Mouse (Mus musculus) layer of hippocampus, adult 9-10 months (tissue): ENCODE measurements around the gene Ano6.

Experiments
- DNase-seq: peaks from one replicate; pipeline ENCODE4 v3.0.0; 2022; ENCODE audit warnings: low spot score

Gene Ano6

GRCm38 (mm10) chr15:95790529-95791071, at the start of gene Ano6:
TSS of gene Ano6 (plus strand) at chr15:95790843.
- peak; percentile 63 for DNase-seq

DNA sequence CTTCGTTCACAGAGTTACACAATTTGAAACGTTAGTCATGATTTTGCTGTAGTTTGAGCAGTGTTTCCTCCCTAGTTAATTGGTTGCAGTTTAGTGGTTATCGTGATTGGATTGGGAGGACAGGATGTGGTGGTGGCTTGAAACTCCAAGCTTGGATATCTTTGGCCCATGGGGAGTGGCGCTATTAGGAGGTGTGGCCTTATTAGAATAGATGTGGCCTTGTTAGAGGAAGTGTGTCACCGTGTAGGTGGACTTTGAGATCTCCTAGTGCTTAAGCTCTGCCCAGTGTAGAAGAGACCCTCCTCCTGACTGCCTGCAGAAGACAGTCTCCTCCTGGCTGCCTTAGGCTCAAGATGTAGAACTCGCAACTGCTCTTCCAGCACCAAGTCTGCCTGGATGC, 47.7 kb upstream of the Ano6 start:
- no peak for DNase-seq

GRCm38 (mm10) chr15:95743856-95744255, 46.8 kb upstream of the Ano6 start:
- DNase-seq = no peak

DNA sequence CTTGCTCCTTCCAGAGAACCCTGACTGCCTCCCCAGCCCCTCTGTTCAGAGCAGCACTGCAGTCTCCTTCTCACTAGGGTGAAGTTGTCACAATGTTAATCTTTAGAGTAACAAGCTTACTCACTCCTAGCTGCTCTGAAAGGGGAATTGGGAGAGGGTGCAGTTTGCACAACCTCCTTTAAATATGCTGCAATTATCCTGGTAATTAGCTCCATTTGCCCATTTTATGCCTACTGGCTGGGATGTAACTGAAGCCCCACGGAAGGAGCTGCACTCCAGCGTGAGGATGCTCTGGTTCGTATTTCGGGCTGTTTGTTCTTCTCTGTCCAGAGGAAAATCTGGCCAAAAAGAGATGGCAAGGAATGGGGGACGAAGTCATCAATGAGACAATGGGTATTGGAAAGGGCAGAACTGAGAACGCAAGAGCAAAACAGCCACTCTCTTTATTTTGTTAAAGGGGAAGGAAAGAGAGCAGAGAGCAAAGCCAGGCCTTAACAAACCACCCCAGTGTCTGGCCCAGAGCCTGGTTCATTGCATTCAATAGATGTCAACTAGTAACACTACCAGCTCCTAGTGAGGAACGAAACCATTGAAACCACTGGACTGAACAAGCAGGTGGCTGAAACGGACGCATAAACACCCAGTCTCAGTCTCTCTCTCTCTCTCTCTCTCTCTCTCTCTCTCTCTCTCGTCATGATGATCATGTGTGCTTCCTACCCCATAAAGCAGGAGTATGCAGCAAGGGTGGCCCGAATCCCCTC, 45.1 kb upstream of the Ano6 start:
- no peak for DNase-seq

DNA sequence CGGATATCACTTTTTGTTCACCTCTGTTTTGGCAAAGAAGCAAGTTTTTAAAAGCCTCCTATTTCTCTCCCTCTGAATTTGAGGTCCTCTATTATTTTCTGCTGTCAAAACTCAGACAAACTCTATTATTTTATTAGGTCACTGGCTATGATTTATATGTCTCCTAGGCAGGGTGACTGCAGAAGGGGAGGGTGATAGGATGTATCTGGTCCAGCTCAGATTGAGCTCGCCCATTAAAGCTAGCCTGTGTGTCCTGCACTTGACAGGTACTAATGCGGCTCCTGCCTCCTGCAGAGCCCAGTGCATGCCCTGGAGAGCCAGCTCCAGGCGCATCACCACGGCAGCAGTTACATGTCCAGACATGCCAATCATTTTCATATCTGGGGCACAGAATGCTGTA, 44.1 kb upstream of the Ano6 start:
- DNase-seq = no peak

GRCm38 (mm10) chr15:95746955-95747931, 43.4 kb upstream of the Ano6 start:
- DNase-seq = no peak

DNA sequence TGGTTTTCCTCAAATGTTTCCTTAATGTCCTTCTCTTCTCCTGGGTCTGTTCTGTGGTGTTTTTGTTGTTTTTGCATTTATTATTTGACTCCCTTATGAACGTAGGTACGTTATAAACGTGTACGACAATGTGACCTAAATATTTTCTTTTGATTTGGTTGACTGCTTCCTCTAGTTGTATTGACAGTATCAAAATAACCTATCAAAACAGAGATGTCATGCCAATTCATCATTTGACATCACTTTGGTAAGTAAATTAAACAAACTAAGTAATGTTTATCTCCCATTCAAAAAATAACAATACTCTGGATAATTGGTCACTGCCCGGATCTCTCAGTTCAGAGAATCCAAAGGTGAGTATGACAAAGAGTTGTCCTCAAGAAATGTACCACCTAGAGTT, 41.4 kb upstream of the Ano6 start:
- no peak for DNase-seq

GRCm38 (mm10) chr15:95750038-95750437, 40.6 kb upstream of the Ano6 start:
- DNase-seq = no peak

DNA sequence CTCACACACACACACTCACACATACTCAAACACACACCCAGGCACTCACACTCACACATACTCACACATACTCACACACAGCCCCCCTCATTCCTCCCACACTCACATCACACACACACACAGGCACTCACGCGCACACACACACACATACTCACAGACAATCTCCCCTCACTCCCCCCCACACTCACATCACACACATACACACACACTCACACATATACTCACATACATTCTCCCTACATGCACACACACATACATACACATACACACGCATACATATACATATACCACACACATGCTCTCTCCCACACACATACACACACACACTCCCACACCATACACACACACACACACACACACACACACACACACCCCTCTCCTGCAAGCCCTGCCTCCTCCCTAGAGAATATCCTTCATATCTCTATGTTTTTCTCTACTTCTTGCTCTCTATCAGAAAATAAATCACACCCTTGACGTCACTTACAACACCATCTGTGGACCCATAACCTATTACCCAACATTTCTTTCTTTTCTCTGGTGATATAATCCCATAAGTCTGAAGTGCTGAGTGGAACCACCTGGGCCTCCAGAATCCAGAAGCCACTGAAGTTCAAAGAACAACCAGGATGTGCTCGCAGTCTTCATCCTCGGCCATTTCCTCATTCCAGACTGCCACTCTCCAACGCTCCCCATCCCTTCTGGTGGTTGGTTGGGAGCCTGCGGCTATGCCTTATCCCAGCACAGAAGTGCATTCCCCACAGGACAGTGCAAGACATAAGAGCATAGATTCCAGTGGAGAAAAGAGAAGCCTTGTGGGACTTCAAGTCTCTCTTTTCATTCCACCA, 38.6 kb upstream of the Ano6 start:
- no peak for DNase-seq

GRCm38 (mm10) chr15:95752677-95753019, 38.0 kb upstream of the Ano6 start:
- DNase-seq = no peak

GRCm38 (mm10) chr15:95753031-95753430, 37.6 kb upstream of the Ano6 start:
- no peak for DNase-seq

- DNase-seq = peak; percentile 22
Observed at GRCm38 (mm10) chr15:95757169-95757568, 33.5 kb upstream of the Ano6 start.

DNA sequence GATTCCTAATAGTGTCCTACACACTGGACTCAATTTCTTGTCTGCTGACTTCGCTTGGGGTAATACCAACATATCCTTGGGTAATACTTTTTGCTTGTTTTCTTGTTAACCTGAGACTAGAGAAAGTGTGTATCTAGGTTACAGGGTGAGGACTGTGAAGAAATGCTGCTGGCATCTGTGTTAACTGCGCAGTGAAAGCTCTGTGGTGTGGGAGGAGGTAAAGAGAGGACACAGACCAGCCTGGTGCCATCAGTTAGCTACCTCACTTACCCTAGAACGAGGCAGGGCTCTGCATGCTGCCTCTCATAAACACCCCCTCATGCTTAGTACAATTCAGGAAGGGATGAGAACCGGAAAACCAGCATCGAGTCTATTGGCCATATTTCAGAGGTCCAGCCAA, 32.6 kb upstream of the Ano6 start:
- DNase-seq = no peak

- no peak for DNase-seq
Observed at GRCm38 (mm10) chr15:95758696-95759434, 31.8 kb upstream of the Ano6 start.

DNA sequence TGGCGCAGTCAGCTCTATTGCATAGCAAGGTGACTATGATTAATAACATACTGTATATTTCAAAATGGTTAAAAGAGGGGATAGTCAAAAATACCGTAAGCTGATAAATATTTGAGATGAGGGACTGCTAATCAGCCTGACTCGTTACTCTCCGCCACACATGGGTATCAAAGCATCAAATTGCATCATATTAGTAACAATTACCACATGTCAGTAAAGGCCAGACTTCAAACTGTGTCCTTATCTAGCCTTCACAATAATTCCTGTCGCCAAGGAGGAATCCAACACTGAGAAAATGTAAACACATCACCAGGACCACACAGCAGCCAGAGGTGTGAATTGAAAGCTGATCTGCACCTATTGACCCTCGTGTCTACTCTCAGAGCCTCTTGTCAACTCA, 30.8 kb upstream of the Ano6 start:
- DNase-seq = no peak

- DNase-seq = no peak
Observed at GRCm38 (mm10) chr15:95761420-95761819, 29.2 kb upstream of the Ano6 start.

- peak; percentile 29 for DNase-seq
Observed at GRCm38 (mm10) chr15:95762661-95763303, 27.9 kb upstream of the Ano6 start.

GRCm38 (mm10) chr15:95763464-95763863, 27.2 kb upstream of the Ano6 start:
- DNase-seq = no peak

DNA sequence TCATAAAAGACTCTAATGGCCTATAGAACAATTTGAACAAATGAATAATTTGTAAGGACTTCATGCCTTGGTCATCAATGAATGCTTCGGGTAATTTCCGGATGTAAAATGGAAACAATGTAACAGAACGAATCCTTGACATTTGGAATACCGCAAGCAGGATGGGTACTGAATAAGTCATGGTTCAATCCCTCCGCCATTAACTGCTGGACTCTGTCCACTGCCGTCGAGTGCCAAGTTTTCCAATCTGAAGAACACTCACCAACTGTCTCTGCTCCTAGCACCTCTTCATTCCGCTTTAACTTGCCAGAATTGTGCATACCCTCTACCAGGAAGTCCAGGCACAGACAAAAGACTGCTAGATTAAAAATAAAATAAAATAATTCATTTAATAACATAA, 25.4 kb upstream of the Ano6 start:
- no peak for DNase-seq

GRCm38 (mm10) chr15:95765936-95766335, 24.7 kb upstream of the Ano6 start:
- no peak for DNase-seq

DNA sequence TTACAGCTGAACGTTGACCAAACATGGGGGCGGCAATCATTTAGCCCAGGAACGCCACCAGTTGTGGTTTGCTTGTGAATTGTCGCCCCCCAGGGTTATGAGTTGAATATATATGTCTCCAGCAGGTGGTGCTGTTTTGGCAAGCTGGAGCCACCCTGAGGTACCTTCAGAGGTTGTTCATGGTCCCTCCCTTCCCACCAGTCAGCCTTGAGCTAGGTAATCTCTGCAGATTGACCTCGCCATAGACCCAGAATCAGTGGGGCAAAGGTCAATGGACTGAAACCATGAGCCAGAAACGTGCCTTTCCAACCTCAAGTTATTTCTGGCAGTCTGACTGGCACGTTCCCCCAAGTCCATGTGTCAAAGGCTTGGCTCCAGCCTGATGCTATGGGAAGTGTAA, 22.8 kb upstream of the Ano6 start:
- DNase-seq = no peak
